Mouse (Mus musculus) liver, postnatal 0 days (tissue): Measurements from ENCODE around the gene Sash3. TPM values are rescaled to one million over a fixed set of nuclear protein-coding genes. Genes with fewer than 3 reads are reported as not detected.

ENCODE experiments used
- ATAC-seq: fragments of 200-750 bp; cut with Nextera tagmentation; 2 replicates; pipeline ENCODE4 v1.8.0; 2017; ENCODE audit warnings: mild to moderate bottlenecking, moderate library complexity
- DNase-seq: peaks from one replicate; pipeline ENCODE4 v3.0.0-alpha.2; 2016
- H3K27ac ChIP-seq: fragments of 300-500 bp; sonication (generic); 2 replicates; pipeline ENCODE4 v1.5.1; 2014; ENCODE audit warnings: antibody characterized with exemption, moderate library complexity, mild to moderate bottlenecking, low read depth
- H3K27me3 ChIP-seq: fragments of 300-500 bp; sonication (generic); 2 replicates; pipeline ENCODE4 v1.6.1; 2014; ENCODE audit warnings: low read length, control low read depth, mixed read lengths; ENCODE audit not compliant: insufficient read depth
- H3K36me3 ChIP-seq: fragments of 300-500 bp; sonication (generic); replicated peaks from 2 replicates; pipeline ENCODE4 v1.6.1; 2014; ENCODE audit warnings: mild to moderate bottlenecking, control low read depth, low read length, moderate library complexity, mixed read lengths; ENCODE audit not compliant: insufficient read depth
- H3K4me1 ChIP-seq: fragments of 300-500 bp; sonication (generic); 2 replicates; pipeline ENCODE4 v1.6.1; 2014; ENCODE audit warnings: antibody characterized with exemption, mild to moderate bottlenecking, control low read depth; ENCODE audit not compliant: insufficient read depth
- H3K4me2 ChIP-seq: fragments of 300-500 bp; sonication (generic); 2 replicates; pipeline ENCODE4 v1.6.1; 2014; ENCODE audit warnings: low read depth, mild to moderate bottlenecking, low read length, moderate library complexity, mixed read lengths
- H3K4me3 ChIP-seq: fragments of 300-500 bp; sonication (generic); 2 replicates; pipeline ENCODE4 v1.5.1; 2014; ENCODE audit warnings: low read depth, low read length
- H3K9ac ChIP-seq: fragments of 300-500 bp; sonication (generic); replicated peaks from 2 replicates; pipeline ENCODE4 v1.6.1; 2014; ENCODE audit warnings: mild to moderate bottlenecking, moderate library complexity
- H3K9me3 ChIP-seq: fragments of 300-500 bp; sonication (generic); 2 replicates; pipeline ENCODE4 v1.6.1; 2016; ENCODE audit warnings: mild to moderate bottlenecking, control low read depth, low read length, mixed read lengths
- CTCF ChIP-seq: sonication (generic); IDR thresholded peaks from 2 replicates; pipeline ENCODE4 v1.5.1; 2016; ENCODE audit warnings: antibody characterized with exemption, low read depth
- EP300 ChIP-seq: IDR thresholded peaks from 2 replicates; pipeline ENCODE4 v1.6.1; 2016; ENCODE audit warnings: antibody characterized with exemption, low read depth, mild to moderate bottlenecking
- WGBS: fragments of 180-500 bp; shearing (Covaris S2); extraction: QIAGEN DNeasy Blood & Tissue Kit; methylation state at CpG from one replicate; pipeline ENCODE4 v1.1.7; 2014; ENCODE audit not compliant: insufficient replicate concordance; 5-methylcytosine and 5-hydroxymethylcytosine counted together
- polyA plus RNA-seq: library from polyadenylated mRNA; unstranded; fragments of >200 nt; fragmentation: Nextera tagmentation; extraction: Ambion mirVana; gene quantifications from 2 replicates; pipeline ENCODE4 v1.2.1, GENCODE M21; 2015

Sash3 gene
- polyA plus RNA-seq, 1 experiment from 2014 or later: 9.3 TPM

DNA sequence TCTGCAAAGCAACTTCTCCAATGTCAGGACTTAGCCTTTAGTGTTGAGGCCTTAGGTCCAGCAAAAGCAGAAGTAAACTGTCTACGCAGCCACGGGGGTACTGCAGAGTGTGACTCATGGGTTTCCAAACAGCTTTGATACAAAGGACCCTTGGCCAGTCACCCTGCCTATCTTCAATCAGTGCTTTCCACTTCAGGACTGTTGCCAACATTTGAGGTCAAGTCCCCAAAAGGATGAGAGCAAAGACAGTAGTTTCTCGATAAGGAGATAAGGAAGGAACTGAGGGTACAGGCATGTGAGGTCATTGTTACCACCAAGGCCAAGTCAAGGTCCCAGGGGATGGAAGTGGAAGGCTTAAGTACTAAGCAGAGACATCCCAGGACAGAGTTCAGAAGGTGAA lies 40.0 kb upstream of the Sash3 start:
- Histone ChIP-seq H3K4me3 (no peak overlapping the region), H3K36me3 (no peaks in the 10 kb centered on the region), H3K4me2 (no peak overlapping the region), H3K27ac (no peak overlapping the region), H3K4me1 (no peaks in the 10 kb centered on the region), H3K27me3 (no peaks in the 10 kb centered on the region), H3K9me3 (no peaks in the 10 kb centered on the region), H3K9ac (no peak overlapping the region)
- ATAC-seq (no peak), DNase-seq (no peak)
- TF ChIP-seq CTCF: no peak
- no peak for TF ChIP-seq EP300
- 46% methylated on average over 3 of the region's 3 CpGs for WGBS

DNA sequence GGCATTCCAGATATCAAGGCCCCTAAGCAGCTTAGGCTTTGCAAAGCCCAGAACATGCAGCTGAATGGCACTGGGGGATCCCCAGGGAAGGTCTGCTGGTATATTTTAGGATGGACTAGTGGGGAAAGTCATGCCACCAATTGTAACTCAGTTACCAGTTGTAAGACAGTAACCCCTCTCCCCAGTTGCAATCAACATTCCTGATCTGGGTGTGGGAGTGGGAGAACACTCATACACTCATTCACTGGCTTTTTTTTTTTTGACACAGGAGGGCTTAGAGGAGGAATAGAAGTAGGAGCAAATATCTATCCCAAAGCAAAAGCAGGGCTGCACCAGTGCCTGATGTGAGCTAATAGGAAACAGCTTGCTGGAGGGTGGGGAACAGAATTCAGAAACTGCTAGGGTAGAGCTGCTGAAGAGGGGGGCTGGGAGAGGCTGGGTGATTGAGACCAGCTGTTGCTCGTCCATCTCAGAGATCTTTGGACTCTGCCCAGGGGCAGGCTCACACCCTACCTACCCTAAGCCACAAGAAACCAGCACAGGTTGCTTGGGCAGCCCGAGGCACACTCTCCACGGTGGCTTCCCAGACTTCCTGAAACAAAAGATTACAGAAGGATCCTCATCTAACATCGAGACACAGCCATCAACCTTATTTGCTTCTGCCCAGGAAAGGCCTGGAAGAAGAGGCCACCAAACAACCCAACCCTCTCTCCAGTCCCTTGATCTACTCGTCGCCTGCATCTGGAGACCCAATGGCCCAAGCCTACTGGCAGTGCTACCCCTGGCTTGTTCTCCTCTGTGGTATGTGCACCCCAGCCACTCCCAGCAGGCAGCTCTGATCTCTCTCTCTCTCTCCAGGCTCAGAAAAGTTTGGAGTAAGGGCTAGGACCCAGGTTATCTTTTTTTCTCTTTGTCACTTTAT lies 37.6 kb upstream of the Sash3 start, which contains the start of gene Xpnpep2:
TSS of gene Xpnpep2 (plus strand) at position 332 of the 922 bp plus-strand sequence.
- no peaks in the 10 kb centered on the region for H3K4me1 ChIP-seq
- no peak for ATAC-seq
- WGBS: 47% methylated on average over 6 of the region's 6 CpGs
- no peaks in the 10 kb centered on the region for H3K36me3 ChIP-seq
- no peak within 1 kb of the TSS for H3K9ac ChIP-seq
- no peaks in the 10 kb centered on the region for H3K9me3 ChIP-seq
- H3K4me3 ChIP-seq: no peak within 1 kb of the TSS
- no peak for DNase-seq
- TF ChIP-seq EP300 (no peak), CTCF (no peak)
- no peak within 1 kb of the TSS for H3K27ac ChIP-seq
- H3K4me2 ChIP-seq: no peak within 1 kb of the TSS
- H3K27me3 ChIP-seq: no peaks in the 10 kb centered on the region

DNA sequence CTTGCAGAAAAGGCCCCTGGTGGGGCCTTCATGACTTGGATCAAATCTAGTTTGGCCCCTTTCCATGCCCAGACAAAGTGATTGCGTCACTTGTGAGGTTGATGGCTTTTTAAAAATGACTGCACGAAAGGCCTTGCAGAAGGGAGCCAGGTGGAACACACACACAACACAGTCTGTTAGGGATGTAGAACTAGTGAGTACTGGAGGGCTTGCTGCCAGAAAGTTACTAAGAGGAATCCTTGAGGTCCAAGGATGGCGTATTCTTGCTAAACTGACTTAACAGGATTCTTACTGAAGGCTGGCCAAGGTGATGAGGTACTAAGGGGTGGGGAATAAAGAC lies 37.0 kb upstream of the Sash3 start:
- WGBS: 68% methylated on average over 3 of the region's 3 CpGs
- ATAC-seq: no peak
- TF ChIP-seq EP300: no peak
- TF ChIP-seq CTCF: no peak
- H3K27ac ChIP-seq: no peak overlapping the region
- no peaks in the 10 kb centered on the region for H3K36me3 ChIP-seq
- no peak overlapping the region for H3K4me3 ChIP-seq
- no peaks in the 10 kb centered on the region for H3K9me3 ChIP-seq
- H3K4me2 ChIP-seq: no peak overlapping the region
- no peak for DNase-seq
- no peaks in the 10 kb centered on the region for H3K4me1 ChIP-seq
- no peak overlapping the region for H3K9ac ChIP-seq
- H3K27me3 ChIP-seq: no peaks in the 10 kb centered on the region

DNA sequence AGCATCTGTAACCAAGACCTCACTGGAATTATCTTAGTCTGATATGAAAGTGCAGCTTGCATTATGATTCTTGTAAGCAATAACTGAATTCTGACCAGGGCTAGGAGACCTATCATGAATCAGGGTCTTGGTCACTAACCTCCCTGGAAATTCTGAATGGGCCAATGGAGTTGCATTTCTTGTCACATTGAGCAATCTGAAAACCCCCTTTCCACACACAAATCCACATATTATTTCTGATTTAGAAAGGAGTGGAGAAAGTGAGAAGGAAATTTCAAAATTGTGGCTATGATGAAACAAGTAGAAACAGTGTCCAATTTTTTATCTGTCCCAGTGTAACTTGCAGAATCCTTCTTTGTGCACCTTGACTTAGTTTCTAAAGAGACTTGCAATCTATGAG lies 26.9 kb upstream of the Sash3 start:
- no peaks in the 10 kb centered on the region for H3K9me3 ChIP-seq
- no peak overlapping the region for H3K4me2 ChIP-seq
- H3K27me3 ChIP-seq: no peaks in the 10 kb centered on the region
- no peak overlapping the region for H3K4me3 ChIP-seq
- DNase-seq (no peak), ATAC-seq (no peak)
- no peak overlapping the region for H3K27ac ChIP-seq
- H3K36me3 ChIP-seq: no peaks in the 10 kb centered on the region
- TF ChIP-seq CTCF: no peak
- TF ChIP-seq EP300: no peak
- no peak overlapping the region for H3K9ac ChIP-seq
- H3K4me1 ChIP-seq: no peaks in the 10 kb centered on the region

DNA sequence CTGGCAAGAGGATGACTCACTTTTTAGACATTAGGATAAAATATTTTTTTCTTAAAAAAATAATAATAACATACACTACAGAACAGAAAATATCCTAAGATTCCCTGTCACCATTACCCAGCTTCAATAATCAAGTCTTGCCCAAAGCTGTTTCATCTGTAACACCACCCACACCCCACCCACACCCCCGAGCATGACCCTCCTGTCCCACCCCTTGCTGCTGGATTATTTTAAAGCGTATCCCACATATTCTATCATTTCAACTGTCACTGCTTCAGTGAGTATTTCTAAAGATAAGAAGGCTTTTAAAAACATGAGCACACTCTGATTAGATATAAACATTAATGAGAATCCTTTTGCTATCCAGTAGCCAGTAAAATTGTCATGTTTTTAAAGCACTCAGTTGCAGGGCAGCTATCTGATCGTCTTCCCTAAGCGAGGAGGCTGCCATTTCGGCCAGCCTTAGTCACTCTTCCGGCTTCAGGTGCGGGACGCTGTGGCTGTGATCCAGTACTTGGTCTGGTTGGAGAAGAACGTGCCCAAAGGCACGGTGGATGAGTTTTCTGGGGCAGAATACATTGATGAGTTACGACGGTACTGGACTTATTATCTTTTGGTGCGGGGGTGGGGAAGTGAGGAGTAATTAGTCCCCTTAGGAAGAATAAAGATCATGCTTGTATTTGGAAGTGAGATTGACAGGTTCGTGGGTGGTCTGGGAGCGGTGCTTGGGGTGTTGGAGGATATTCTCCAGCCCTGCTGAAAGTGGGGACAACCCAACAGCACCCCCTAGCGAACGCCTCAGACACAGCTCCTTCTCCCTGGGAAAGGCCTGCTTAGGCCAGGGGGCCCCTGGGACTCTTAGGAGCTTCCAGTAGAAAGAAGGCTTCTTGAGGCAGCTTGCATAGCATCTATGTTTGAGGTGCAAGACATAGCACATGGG lies 21.8 kb upstream of the Sash3 start:
- Histone ChIP-seq H3K27ac (no peak overlapping the region), H3K36me3 (no peaks in the 10 kb centered on the region), H3K4me2 (peak overlapping the region; percentile 51), H3K4me1 (no peaks in the 10 kb centered on the region), H3K27me3 (no peaks in the 10 kb centered on the region), H3K9ac (no peak overlapping the region), H3K4me3 (peak overlapping the region; percentile 9; the same call in 1 of the 2 replicates), H3K9me3 (no peaks in the 10 kb centered on the region)
- TF ChIP-seq CTCF: peak; percentile 74
- no peak for TF ChIP-seq EP300
- DNase-seq: peak; percentile 75
- ATAC-seq: peak; percentile 62; the same call in 1 of the 2 replicates
- WGBS: 27% methylated on average over 17 of the region's 17 CpGs

DNA sequence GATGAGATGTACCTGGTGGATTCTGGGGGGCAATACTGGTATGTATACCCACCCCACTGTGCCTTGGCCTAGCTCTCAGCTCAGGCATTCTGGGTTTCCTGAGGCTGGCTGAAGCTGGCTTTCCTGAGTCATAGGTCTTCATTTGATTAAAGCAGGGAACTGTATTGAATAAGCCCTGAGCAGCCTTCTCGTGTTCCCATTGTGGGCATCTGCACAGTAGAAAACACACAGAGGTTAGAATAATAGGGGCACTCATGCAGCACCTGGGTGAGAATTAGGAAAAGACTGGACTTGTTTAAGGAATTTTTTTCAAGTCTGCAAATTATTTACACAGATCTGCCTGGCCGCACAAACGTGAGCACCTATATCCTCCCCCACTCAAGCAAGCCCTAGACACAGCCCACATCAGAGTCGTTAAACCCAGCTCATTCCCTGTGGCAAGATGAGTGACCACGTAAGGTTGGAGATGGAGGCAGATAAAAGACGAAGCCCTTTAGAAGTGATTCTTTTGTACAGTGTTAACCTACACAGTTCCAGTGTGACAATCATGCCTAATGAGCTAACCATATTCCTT lies 19.2 kb upstream of the Sash3 start:
- H3K9ac ChIP-seq: no peak overlapping the region
- TF ChIP-seq EP300: no peak
- TF ChIP-seq CTCF: no peak
- DNase-seq (no peak), ATAC-seq (no peak)
- H3K9me3 ChIP-seq: no peaks in the 10 kb centered on the region
- no peak overlapping the region for H3K4me2 ChIP-seq
- 65% methylated on average over 6 of the region's 6 CpGs for WGBS
- no peak overlapping the region for H3K27ac ChIP-seq
- H3K4me1 ChIP-seq: no peaks in the 10 kb centered on the region
- H3K36me3 ChIP-seq: no peaks in the 10 kb centered on the region
- no peak overlapping the region for H3K4me3 ChIP-seq
- H3K27me3 ChIP-seq: no peaks in the 10 kb centered on the region
